Mouse (Mus musculus): ENCODE measurements at regions not wholly inside any gene's neighbourhood (a gene's known extent, or its start where the extent isn't known, plus 50 kb on each side); places are given as distances from the start of the nearest gene placed in this dataset.

DNA sequence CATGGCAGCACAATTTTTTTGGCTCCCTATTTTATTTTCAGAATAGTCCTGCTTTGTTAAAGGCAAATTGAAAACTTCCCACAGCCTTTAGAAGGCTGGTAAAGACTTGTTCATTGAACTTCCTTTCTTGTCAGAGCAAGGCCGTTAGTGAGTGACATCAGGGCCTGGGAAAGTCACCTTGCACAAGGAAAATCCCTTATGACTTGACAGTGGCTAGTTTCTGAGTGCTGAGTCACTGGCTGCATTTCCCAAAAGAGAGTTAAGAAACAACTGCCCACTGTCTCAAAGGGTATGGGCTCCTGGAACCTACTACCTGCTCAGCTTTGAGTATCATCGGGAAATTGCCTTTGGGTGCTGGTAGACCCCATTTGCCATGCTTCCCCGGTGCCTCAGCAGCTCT, 89.2 kb upstream of the Marcks start:
- DNase-seq (ENCODE audit: low spot score in 2 of 2), result no peak

DNA sequence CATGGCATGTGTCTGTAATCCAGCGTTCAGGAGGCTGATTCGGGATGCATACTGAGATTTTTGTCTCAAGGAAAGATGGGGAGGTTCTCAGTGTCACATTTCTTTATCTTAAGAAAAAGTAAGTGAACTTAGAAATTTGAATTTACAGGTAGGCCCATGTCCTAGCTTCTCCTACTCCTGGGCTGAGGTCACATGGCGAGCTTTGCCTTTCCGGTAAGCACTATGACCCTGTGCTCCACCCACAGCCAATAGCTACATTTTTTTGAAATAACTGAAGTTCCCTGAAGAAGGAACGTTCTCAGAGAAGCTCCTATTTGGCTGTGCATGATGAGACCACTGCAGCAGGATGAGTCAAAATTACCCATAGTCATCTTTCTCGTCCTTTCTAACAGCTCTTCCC, 83.0 kb upstream of the Marcks start:
- no peak for DNase-seq (ENCODE audit: low spot score in 2 of 2)

DNA sequence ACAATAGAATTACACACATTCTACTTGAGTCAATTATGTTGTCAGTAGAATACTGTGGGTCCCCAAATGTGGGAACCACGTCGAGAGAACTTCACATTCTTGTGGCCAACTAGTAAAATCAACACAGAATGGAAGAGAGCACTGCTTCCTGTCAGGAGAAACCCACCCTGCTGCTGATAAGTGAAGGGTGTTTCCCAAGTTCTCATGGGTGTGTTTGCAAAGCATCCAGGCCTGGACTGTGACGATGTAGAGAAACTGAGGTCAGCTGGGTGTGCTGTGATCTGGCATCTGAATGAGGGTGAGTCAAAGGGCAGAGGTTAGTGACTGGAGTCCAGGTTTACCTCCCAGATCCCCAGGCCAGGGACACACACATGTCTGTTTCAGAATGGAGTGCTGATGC, 81.7 kb upstream of the Marcks start:
- DNase-seq (ENCODE audit: low spot score in 2 of 2), result no peak

DNA sequence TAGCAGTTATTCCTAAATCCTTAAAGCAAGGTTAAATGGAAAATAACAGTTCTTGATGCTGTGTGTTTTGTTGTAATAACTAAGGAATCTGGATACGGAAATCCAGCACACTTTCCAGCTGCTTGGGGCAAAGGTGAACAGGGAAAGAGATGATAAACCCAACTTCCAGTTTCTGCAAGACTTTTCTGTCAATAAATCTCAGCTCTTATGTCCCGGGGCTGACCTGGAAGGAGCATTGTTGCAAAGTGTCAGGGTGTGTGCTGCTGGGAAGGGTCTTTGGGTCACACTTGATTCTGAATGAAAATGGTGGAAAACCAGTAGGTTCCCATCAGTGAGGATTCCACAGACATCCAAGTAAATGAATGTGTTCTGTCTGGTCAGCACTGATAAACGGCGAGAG, 81.2 kb upstream of the Marcks start:
- DNase-seq (ENCODE audit: low spot score in 2 of 2), result no peak

DNA sequence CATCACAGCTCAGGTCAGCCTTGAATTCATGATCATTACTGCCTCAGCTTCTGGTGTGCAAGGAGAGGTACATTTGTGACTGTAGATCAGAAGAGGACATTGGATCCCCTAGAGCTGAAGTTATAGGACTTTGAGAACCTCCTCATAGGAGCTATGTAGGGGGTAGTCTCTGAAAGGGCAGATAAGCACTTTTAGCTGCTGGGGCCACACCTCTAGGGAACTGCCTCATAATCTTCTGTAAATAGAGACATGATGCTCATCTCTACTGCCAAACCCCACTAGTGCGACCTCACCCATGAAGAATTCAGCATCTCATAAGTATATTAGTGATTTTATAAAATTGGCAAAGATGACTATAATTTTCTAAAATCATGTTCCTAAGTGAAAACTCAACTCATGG, 80.7 kb upstream of the Marcks start:
- DNase-seq (ENCODE audit: low spot score in 2 of 2), result no peak

DNA sequence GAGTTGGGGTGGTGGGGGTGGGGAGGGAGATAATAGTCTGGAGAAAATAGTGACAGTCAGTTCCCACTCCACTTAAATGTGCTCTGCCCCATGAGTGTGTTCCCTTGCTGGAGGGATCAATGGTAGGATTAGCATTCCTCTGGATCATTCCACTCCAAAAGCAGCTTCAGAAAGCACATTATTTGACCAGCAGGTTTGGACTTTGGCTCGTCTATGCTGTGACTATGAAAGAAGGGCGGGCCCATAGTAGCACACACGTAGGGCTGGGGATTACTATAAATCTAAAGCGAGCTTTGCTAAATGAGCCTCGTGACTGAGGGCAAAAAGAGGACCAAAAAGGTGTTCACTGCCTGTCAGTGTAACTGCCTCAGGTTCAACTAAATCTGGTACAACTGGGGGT, 75.9 kb upstream of the Marcks start:
- DNase-seq (ENCODE audit: low spot score in 2 of 2), result no peak

DNA sequence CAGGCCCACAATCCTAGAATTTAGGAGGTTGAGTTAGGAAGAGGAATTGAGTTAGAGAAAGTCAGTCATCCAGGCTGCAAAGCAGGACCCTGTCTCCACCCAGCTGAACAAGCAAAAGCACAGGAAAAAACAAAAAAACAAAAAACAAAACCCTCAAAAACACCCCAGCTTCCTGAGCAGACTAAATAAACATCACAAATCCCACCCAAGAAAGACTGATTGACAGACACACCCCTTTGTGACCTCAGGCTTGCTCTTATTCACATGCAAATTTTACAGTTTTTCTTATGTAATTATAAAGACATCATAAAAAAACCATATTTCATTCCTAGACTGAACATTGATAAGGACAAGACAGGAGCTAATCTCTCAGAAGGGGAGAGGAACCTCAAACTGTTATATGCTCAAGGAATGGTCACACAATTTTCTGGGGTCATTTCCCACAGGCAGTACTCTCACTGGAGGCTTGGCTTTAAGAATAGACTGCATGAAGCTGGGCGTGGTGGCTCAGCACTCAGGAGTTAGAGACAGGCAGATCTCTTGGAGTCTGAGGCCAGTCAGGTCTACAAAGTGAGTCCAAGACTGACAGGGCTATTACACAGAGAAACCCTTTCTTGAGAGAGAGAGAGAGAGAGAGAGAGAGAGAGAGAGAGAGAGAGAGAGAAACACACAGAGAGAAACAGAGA, 73.8 kb upstream of the Marcks start:
- DNase-seq (ENCODE audit: low spot score in 2 of 2), result no peak

DNA sequence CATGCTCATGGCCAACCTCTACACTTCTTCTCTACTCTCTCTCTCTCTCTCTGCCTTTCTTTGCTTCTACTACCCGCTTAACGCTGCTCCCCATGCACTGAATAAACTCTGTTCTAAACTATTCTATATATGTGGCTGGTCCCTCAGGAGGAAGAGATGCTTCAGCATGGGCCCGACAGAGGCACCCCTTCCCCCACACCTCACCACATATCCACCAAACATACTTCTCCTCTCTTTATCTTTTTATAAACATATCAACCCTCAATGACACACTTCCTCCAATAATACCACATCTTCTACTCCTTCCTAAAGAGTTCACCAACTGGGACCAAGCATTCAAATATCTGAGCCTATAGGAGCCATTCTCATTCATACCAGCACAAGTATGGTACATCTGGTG, 72.6 kb upstream of the Marcks start:
- no peak for DNase-seq (ENCODE audit: low spot score in 2 of 2)

DNA sequence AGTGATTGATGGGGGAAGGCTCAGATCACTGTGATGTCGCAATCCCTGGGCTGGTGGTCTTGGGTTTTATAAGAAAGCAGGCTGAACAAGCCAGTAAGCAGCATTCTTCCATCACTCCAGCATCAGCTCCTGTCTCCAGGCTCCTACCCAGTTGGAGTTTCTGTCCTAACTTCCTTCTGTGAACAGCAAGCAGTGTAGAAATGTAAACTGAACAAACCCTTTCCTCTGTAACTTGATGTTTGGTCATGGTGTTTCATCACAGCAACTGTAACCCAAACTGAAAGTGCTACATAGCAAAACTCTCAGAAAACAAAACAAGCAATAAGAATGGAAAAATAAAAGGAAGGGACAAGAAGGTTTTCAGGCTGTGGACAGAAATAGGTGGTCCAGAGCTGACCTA, 71.5 kb upstream of the Marcks start:
- DNase-seq (ENCODE audit: low spot score in 2 of 2), result no peak

DNA sequence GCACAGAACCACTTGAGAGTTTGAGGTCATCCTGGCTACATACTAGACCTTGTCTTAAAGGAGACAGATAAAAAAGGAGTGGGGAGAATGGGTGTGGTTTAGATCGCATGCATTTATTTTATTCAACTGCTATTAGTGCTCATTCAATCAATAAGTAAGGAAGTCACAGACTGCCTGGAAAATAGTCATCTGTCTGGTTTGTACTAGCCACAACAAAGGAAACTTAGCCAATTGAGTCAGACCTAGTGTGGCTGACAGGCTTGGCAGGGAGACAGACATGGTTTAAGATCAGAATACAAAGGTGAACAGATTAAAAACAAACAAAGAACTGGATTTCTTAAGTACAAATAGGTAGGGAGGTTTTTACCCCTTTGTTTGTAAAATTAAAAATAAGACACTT, 68.3 kb upstream of the Marcks start:
- DNase-seq (ENCODE audit: low spot score in 2 of 2), result no peak

DNA sequence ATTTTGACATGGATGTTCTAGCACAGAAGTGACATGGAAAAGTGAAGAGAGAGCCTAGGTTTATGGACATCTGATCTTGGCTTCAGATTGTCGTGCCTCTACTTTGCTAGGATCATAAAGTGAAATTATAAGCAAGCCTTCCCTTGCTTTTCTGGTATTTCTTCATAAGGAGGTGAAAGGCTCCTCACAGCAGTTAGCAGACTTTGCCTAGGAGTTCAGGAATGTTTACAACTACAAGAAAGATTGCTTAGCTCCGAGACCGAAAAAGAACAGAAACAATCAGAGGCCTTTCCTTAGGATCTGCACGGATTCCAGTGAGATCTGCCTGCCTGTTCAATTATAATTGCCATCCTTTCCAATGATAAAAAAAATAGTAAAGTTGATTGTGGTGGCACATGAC, 67.8 kb upstream of the Marcks start:
- DNase-seq (ENCODE audit: low spot score in 2 of 2), result no peak

DNA sequence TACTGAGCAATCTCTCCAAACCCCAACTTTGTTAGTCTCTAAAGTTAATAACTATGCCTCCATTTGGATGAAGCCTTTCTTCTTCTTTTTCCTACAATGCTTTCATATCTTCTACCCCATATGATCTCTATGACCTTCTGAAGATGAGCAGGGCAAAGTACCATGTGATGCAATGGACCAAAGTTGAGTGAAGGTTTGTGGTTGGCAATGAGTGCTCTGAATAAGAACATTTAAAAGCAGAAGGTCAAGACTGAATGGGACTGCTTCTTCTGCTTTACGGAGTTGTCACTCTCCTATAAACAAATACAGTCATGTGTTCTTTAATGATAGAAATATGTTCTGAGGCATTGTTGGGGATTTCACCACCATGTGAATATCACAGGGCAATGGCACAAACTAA, 65.0 kb upstream of the Marcks start:
- no peak for DNase-seq (ENCODE audit: low spot score in 2 of 2)

DNA sequence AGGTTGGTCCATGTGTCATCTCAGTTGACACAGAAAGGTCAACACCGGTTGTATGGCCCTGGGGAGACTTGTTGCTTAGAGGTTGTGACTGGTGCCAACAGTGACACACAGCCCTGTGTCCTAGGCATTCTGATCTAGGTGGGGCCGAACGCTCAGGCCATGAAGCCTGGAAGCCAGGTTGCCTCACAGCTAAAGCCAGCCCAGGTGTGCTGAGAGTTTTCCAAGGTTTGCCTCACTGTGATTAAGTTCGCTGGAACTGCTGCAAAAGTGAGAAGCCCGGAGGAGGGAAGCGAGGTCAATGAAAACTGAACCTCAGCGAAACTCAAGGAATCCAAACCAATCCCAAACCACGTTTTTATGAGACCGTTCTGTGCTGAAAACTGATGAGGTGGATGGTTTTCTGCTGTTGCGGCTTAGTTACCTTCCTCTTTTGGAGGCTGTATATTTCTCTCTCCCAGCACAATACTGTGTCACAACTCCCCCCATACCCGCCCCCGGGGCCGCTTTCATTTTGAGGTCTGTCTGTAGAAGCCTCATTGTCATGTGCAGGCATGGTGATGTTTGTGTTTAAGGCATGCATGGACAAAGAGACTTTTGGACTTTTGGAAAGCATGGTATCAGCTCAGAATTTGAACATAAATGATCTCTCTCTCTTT, 56.2 kb upstream of the Marcks start:
- DNase-seq (ENCODE audit: low spot score in 2 of 2), result no peak

DNA sequence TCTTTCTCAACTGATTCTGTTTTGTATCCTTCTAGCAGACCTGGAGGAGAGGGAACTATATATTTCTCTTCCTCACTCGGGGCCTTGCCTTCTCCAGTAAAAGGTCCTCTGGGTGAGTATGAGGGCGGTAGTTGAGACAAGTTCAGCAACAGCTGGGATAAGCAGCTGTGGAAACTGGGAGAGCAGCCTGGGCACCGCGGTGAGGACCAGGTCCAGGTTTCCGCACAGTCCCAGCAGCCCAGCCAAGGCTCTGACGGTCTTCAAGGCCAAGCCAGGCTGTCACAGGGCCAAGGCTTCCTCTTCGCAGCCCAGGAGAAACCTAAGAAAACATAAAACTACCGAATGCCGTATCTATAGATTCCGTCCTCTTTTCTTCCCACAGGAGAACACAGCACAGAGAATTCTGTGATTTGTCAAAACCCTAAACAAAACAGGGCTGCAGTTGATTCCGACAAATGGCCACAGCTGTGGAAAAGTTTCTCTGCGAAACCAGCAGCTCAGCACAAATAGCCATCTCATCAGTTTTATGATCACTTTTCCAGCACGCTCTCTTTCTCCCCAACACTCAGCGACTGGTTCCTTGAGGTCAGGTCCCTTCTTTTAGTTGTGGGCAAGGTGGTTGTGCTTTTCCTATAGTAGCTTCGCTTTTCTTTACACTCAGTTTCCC, 55.5 kb upstream of the Marcks start:
- DNase-seq (ENCODE audit: low spot score in 2 of 2), result no peak

DNA sequence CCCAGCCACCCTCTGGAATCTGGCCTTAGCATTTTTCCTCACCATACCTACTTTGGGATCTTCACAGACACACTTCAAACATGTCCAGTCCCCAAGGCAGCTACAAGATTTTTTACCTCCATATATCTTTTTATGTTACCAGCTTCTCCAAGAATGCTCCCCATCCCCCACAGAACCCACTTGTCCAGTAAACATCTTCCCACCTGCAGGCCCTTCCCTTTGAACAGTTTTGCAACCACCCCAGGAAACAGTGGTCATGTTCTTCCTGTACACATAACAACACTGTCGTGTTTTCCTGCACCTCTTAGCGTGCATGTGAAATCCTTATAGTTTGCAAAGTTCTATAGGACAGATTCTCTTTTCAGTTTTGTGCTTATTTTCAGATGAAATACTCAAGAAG, 53.9 kb upstream of the Marcks start:
- no peak for DNase-seq (ENCODE audit: low spot score in 2 of 2)

DNA sequence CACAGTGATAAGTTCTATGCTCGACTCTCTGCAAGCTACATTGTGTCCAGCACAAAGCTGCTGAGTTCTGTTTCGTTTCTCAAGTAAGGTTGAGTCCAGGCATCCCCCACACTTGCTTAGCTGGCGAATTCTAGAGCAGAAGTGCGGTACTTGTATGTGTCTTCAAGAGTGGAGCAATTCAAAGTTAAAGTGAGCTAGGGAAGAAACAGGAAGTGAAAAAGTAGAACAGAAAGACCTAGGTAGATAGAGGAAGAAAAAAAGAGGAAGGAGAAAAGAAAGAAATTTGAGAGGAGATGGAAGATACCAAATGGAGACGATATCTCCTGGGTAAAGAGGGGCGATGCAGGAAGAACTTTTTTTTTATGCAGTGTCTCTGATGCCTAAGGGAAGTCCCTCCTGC, 51.4 kb upstream of the Marcks start:
- DNase-seq (ENCODE audit: low spot score in 2 of 2), result no peak
